In the genomic region with DNA sequence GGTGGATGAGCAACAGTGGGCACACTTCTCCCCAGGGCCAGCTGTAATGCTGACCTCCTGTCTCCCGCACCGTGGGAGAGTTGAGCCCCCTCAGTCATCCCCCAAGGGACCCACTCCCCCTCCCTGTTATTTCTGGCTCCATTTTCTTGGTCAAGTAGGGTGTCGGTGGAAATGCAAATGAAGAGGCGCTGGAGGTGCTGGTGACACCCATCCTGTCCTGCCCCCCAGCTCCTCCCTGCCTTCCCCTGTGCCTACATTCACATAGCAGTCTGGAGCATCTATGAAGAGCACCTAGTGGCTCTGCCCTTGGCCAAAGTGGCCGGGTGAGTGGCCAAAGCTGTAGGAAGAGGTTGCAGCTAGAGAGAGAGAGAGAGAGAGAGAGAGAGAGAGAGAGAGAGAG, we compare ENCODE assay signal across 1 mouse cellular context.
TF ChIP-seq lines count a peak whose summit lies in the region.

No protein-coding gene starts in this region.

TF ChIP-seq in CH12.LX, 34 proteins besides CTCF, POLR2A, EP300 and RAD21:
- TF ChIP-seq PAX5 (IDR thresholded peaks at IDR 0.05; ENCODE audit: low read length) = no peak
- TF ChIP-seq MEF2A (IDR thresholded peaks at IDR 0.05; ENCODE audit: borderline replicate concordance, low read depth, low read length) = 0 out of 2 replicates have a peak, but pooled peaks have one; percentile 16
- TF ChIP-seq NRF1 (IDR thresholded peaks at IDR 0.05; ENCODE audit: low read depth, low read length) = no peak
- TF ChIP-seq TCF12 (IDR thresholded peaks at IDR 0.05; ENCODE audit: low read depth, low read length) = 0 out of 2 replicates have a peak, but pooled peaks have one; percentile 10
- no peak for TF ChIP-seq UBTF (IDR thresholded peaks at IDR 0.05; ENCODE audit: low read depth, low read length)
